Mouse (Mus musculus) liver, embryonic 14.5 days (tissue): ENCODE measurements around the gene Scin.

Source experiments
- CTCF ChIP-seq: IDR thresholded peaks from 2 replicates; pipeline ENCODE4 v1.5.1; 2016; ENCODE audit warnings: antibody characterized with exemption, low read depth, control low read depth
- EP300 ChIP-seq: IDR thresholded peaks from 2 replicates; pipeline ENCODE4 v1.6.1; 2016; ENCODE audit warnings: antibody characterized with exemption, low read depth

DNA sequence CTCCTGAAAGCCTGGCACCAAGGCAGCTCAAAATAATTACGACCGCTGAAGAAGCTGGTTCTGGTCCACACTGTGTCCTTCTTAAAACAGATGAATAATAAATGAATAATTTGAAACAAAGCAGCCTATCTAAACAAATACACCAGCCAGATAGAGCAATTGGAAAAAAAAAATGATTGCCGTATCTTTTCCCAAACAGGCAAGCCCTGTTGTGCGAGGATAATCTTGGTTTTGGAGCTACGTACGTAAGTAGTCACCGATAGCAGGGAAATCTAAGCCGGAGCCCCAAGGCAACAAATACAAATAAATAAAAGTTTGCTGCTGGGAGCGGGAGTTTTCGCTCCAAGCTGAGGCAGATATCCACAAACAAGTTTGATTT, 845 bp downstream of the Scin start:
- TF ChIP-seq EP300 (no peak), CTCF (no peak)
